9 mouse cellular contexts compared by ENCODE assay signal in the genomic region with DNA sequence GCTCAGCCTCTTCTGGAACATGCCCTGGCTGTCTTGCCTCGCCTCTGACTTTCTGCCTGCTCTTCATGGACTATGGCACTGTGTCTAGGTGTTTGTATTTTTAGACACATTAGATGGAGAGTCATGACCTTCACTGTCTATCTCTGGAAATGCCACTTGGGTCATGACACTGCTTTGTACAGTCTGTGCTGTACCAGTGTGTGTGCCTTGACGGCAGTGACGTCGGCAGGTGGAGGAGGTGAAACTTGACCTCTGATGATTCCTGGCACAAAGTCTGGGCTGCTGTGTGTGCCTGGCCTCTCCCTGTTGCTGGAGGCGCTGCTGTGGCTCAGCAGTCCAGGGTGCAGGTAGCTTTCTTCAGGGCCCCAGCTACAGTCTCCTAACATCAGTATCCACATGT. TPM values are rescaled to one million over a fixed set of nuclear protein-coding genes. Genes with fewer than 3 reads are reported as not detected.
A peak's percentile ranks its signal among the peaks of the same experiment; 100 is the strongest.
DNase-seq lines count a peak whose midpoint lies in the region; ATAC-seq and TF ChIP-seq lines count a peak whose summit lies in the region.
"Had no signal": no experiment of that assay in that cellular context is flagged by ENCODE, and none has a peak within 500 bp of the region (broad histone marks: within the 10 kb centered on the region; RNA-seq: fewer than 3 reads in every experiment).

No protein-coding gene starts in this region.

- H3K9ac ChIP-seq in intestine, postnatal 0 days (ENCODE audit: low read depth, low read length), result no peak overlapping the region
- H3K9ac ChIP-seq in lung, embryonic 14.5 days, result no peak overlapping the region

- intact Hi-C loops in left cerebral cortex, postnatal 10 days (cut with DNase I), result loop anchor here (5.0 kb wide), 1 partner anchor 134 kb away; no protein-coding TSS in a partner anchor

- no peaks in the 10 kb centered on the region for H3K4me1 ChIP-seq in intestine, postnatal 0 days (replicated peaks; ENCODE audit: control insufficient read depth, insufficient read depth, low read length)
- H3K4me1 ChIP-seq in lung, embryonic 14.5 days (ENCODE audit: insufficient read depth), result peaks cover 6% of the 10 kb centered on the region; the same call in 1 of the 2 replicates

- WGBS in intestine, postnatal 0 days, result 29% methylated on average over 5 of the region's 5 CpGs
- 35% methylated on average over 5 of the region's 5 CpGs for WGBS in lung, embryonic 14.5 days

- peak overlapping the region; percentile 75 for H3K27ac ChIP-seq in intestine, postnatal 0 days (ENCODE audit: low read depth, low read length)
- H3K27ac ChIP-seq in lung, embryonic 14.5 days (ENCODE audit: low read depth), result peak overlapping the region; percentile 78
- H3K27ac ChIP-seq: left cerebral cortex, adult 2 months had no signal

- no peaks in the 10 kb centered on the region for H3K36me3 ChIP-seq in intestine, postnatal 0 days (ENCODE audit: control insufficient read depth, insufficient read depth)
- H3K36me3 ChIP-seq in lung, embryonic 14.5 days (ENCODE audit: insufficient read depth), result no peaks in the 10 kb centered on the region

- H3K4me3 ChIP-seq in intestine, postnatal 0 days (ENCODE audit: low read depth, low read length), result no peak overlapping the region
- no peak overlapping the region for H3K4me3 ChIP-seq in lung, embryonic 14.5 days (ENCODE audit: low read depth, low read length)
- H3K4me3 ChIP-seq: left cerebral cortex, adult 2 months; myocyte had no signal

- no peak for TF ChIP-seq CTCF in intestine, postnatal 0 days (IDR thresholded peaks at IDR 0.05; ENCODE audit: low read depth)
- TF ChIP-seq CTCF in lung, embryonic 14.5 days (IDR thresholded peaks at IDR 0.05; ENCODE audit: low read depth), result no peak

- DNase-seq in adrenal gland, postnatal 10 days, result peak; percentile 64
- peak; percentile 87 for DNase-seq in gastrocnemius, postnatal 25 days
- DNase-seq in lung, embryonic 14.5 days, result no peak
- no peak for DNase-seq in thymus, postnatal 36 days
- no peak for DNase-seq in left cerebral cortex, postnatal 10 days (ENCODE audit: extremely low spot score in 1 of 2, low spot score in 2 of 2)
- DNase-seq in embryo, embryonic 9.5 days (ENCODE audit: extremely low spot score), result no peak

- ATAC-seq in intestine, postnatal 0 days, result peak; percentile 88
- ATAC-seq in lung, embryonic 14.5 days (ENCODE audit: insufficient read depth), result peak; percentile 33; the same call in 1 of the 2 replicates

- no peaks in the 10 kb centered on the region for H3K9me3 ChIP-seq in intestine, postnatal 0 days (ENCODE audit: control insufficient read depth)
- no peaks in the 10 kb centered on the region for H3K9me3 ChIP-seq in lung, embryonic 14.5 days (ENCODE audit: low read depth, low read length)

- H3K4me2 ChIP-seq in intestine, postnatal 0 days (replicated peaks; ENCODE audit: low read depth), result peak overlapping the region; percentile 7; the same call in 1 of the 2 replicates
- H3K4me2 ChIP-seq in lung, embryonic 14.5 days, result peak overlapping the region; percentile 32; the same call in 1 of the 2 replicates

- no peaks in the 10 kb centered on the region for H3K27me3 ChIP-seq in intestine, postnatal 0 days (replicated peaks; ENCODE audit: control insufficient read depth, insufficient read depth, low read length)
- H3K27me3 ChIP-seq in lung, embryonic 14.5 days (ENCODE audit: insufficient read depth, low read length), result no peaks in the 10 kb centered on the region

RNA-seq across cellular contexts. Expression of gene Noct, which starts 9.2 kb away (rescaled TPM):
- 10 to 100 TPM; 24.7 to 60.6 TPM for total RNA-seq in adrenal gland, postnatal 10 days (2021)
- total RNA-seq in gastrocnemius, postnatal 25 days (2021), result 10 to 100 TPM; 23.0 to 29.3 TPM
- 11.3 and 12.0 TPM in 2 replicates for polyA plus RNA-seq in intestine, postnatal 0 days (2015; fragmentation: Nextera tagmentation; extraction: Ambion mirVana)
- 7.6 and 8.9 TPM in 2 replicates for polyA plus RNA-seq in lung, embryonic 14.5 days (2014; fragmentation: Nextera tagmentation; extraction: Ambion mirVana)
- 10 to 100 TPM; 49.0 to 51.0 TPM for total RNA-seq in left cerebral cortex, postnatal 10 days (2021)

Comparison
In these comparisons a context has a peak if more than half of its experiments do, and no peak if none do; other contexts are left out.
1. DNase-seq: peak in adrenal gland, postnatal 10 days (single experiment) and gastrocnemius, postnatal 25 days (single experiment); none in lung, embryonic 14.5 days (single experiment), thymus, postnatal 36 days (0 of 2), left cerebral cortex, postnatal 10 days (0 of 2) and embryo, embryonic 9.5 days (single experiment).